Mouse (Mus musculus): ENCODE data around the gene Rpl35a. TPM values are rescaled to one million over a fixed set of nuclear protein-coding genes. Genes with fewer than 3 reads are reported as not detected.
A peak's percentile ranks its signal among the peaks of the same experiment; 100 is the strongest.
"Not testable (repeated sequence)": the region's sequence is repeated elsewhere in the genome, so short reads cannot be mapped to it uniquely, and the experiment has no call there.

The Rpl35a gene
- polyA plus RNA-seq, 1 experiment from 2014 or later = 412 TPM

DNA sequence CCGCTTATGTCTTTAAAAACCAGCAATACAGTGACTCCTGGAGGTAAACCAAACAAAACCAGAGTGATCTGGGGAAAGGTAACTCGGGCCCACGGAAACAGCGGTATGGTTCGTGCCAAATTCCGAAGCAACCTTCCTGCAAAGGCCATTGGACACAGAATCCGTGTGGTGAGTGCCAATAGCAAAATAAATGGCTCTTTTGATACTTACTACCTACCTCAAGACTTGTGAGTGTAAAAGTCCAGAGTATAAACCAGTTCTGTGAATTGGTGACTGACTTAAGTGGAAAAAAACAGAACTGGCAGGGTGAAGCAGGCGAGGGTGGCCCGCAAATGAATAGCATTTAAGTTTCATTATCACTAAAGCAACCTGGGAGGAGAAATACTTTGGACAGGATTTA is 2.4 kb downstream of the Rpl35a start:
- H3K9me3 ChIP-seq; H3K27ac ChIP-seq; H3K4me2 ChIP-seq; ATAC-seq (replicated peaks); H3K4me3 ChIP-seq; H3K27me3 ChIP-seq (replicated peaks); H3K9ac ChIP-seq: not testable (repeated sequence)
- H3K36me3 ChIP-seq (replicated peaks) = peaks cover 11% of the 10 kb centered on the region
- 92% methylated on average over 9 of the region's 9 CpGs for WGBS
- H3K4me1 ChIP-seq = peaks cover 44% of the 10 kb centered on the region

DNA sequence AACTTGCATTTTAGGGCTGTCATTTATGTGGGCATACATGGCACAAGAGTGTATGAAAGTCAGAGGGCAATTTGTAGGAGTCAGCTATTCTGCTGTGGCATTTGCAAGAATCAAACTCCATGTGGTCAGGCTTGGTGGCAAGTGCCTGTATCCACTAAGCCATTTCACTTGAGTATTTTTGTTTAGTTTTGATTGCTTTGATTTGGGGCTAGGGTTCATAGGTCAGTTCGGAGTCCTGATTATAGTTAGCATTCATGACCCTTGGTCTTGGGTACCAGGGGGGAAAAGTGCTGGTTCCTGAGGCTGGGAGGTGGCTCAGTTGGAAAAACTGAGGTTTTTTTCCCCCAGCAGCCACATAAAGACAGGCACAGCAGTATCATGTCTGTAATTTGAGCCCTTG is 3.2 kb downstream of the Rpl35a start:
- H3K9me3 ChIP-seq = no peaks in the 10 kb centered on the region
- peaks cover 49% of the 10 kb centered on the region for H3K4me1 ChIP-seq
- ATAC-seq (replicated peaks) = no peak
- no peak overlapping the region for H3K27ac ChIP-seq
- no peak overlapping the region for H3K9ac ChIP-seq
- H3K4me3 ChIP-seq = no peak overlapping the region
- H3K4me2 ChIP-seq = no peak overlapping the region
- no peaks in the 10 kb centered on the region for H3K27me3 ChIP-seq (replicated peaks)
- 97% methylated on average over 1 of the region's 1 CpGs for WGBS
- H3K36me3 ChIP-seq (replicated peaks) = peaks cover 11% of the 10 kb centered on the region

- H3K36me3 ChIP-seq (replicated peaks) = peaks cover 11% of the 10 kb centered on the region
- no peak overlapping the region for H3K27ac ChIP-seq
- no peak overlapping the region for H3K4me2 ChIP-seq
- ATAC-seq (replicated peaks) = no peak
- no peak overlapping the region for H3K4me3 ChIP-seq
- no peaks in the 10 kb centered on the region for H3K9me3 ChIP-seq
- H3K4me1 ChIP-seq = peaks cover 45% of the 10 kb centered on the region
- no peak overlapping the region for H3K9ac ChIP-seq
- 87% methylated on average over 2 of the region's 2 CpGs for WGBS
- H3K27me3 ChIP-seq (replicated peaks) = no peaks in the 10 kb centered on the region
Measured at GRCm38 (mm10) chr16:33060926-33061325, 4.7 kb downstream of the Rpl35a start.

GRCm38 (mm10) chr16:33061400-33061799 is 5.1 kb downstream of the Rpl35a start:
- WGBS = 54% methylated on average over 11 of the region's 11 CpGs
- H3K27me3 ChIP-seq (replicated peaks) = no peaks in the 10 kb centered on the region
- ATAC-seq (replicated peaks) = no peak
- H3K4me3 ChIP-seq = peak overlapping the region; percentile 66; the same call in 1 of the 2 replicates
- H3K4me1 ChIP-seq = peaks cover 45% of the 10 kb centered on the region
- peaks cover 11% of the 10 kb centered on the region for H3K36me3 ChIP-seq (replicated peaks)
- peak overlapping the region; percentile 81; the same call in 1 of the 2 replicates for H3K27ac ChIP-seq
- no peaks in the 10 kb centered on the region for H3K9me3 ChIP-seq
- no peak overlapping the region; the same call in 1 of the 2 replicates for H3K9ac ChIP-seq
- H3K4me2 ChIP-seq = peak overlapping the region; percentile 74

DNA sequence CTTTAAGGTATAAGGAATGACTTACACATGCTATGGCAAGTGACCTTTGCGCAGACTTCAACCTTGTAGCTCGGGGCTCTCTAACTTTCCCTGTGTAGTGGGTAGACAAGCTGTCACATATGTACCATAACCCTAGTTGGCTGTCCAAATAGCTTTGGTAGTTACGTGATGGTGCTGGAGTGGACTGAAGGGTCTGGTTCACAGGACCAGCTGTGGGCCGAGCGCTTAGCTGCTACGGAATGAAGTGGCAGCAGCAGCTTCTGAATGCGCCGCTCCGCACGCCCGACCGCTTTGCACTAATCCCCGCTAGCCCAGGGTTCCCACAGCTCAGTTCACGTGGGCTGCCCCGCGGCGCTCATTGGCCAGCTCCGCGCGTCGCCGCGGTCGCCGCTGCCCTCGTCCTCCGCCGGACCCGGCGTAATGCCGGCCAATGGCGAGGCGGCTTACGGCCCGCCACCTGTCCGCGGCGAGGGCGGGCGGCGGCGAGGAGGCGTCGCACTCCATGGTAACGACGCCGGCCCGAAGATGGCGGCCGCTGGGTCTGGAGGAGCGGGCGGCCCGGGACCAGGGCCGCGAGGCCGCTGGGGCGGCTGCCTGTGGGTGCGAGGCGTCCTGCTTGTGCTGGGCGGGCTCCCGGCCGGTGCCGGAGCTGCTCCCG is 5.9 kb downstream of the Rpl35a start, which contains the start of gene Lmln:
TSS of gene Lmln (plus strand) at position 498 of the 658 bp plus-strand sequence.
- peak within 1 kb of the TSS; percentile 81 for H3K27ac ChIP-seq
- H3K9me3 ChIP-seq = no peaks in the 10 kb centered on the region
- H3K4me2 ChIP-seq = peak within 1 kb of the TSS; percentile 74
- peak within 1 kb of the TSS; percentile 66 for H3K4me3 ChIP-seq
- WGBS = under 1% methylated on average over 62 of the region's 64 CpGs
- ATAC-seq (replicated peaks) = peak; percentile 98
- peaks cover 11% of the 10 kb centered on the region for H3K36me3 ChIP-seq (replicated peaks)
- peak within 1 kb of the TSS; percentile 75 for H3K9ac ChIP-seq
- H3K27me3 ChIP-seq (replicated peaks) = no peaks in the 10 kb centered on the region
- peaks cover 45% of the 10 kb centered on the region for H3K4me1 ChIP-seq

GRCm38 (mm10) chr16:33062682-33063131 is 6.5 kb downstream of the Rpl35a start:
- no peaks in the 10 kb centered on the region for H3K27me3 ChIP-seq (replicated peaks)
- H3K9ac ChIP-seq = peak overlapping the region; percentile 75
- no peaks in the 10 kb centered on the region for H3K9me3 ChIP-seq
- peaks cover 11% of the 10 kb centered on the region for H3K36me3 ChIP-seq (replicated peaks)
- H3K4me3 ChIP-seq = peak overlapping the region; percentile 66
- ATAC-seq (replicated peaks) = peak; percentile 62
- H3K4me2 ChIP-seq = peak overlapping the region; percentile 74
- WGBS = under 1% methylated on average over 34 of the region's 35 CpGs
- peaks cover 40% of the 10 kb centered on the region for H3K4me1 ChIP-seq
- peak overlapping the region; percentile 81 for H3K27ac ChIP-seq

GRCm38 (mm10) chr16:33063267-33063666 is 7.0 kb downstream of the Rpl35a start:
- peaks cover 34% of the 10 kb centered on the region for H3K4me1 ChIP-seq
- 0 out of 2 replicates have a peak overlapping the region, but pooled peaks have one; percentile 81 for H3K27ac ChIP-seq
- H3K9ac ChIP-seq = peak overlapping the region; percentile 75
- ATAC-seq (replicated peaks) = no peak
- H3K27me3 ChIP-seq (replicated peaks) = no peaks in the 10 kb centered on the region
- H3K4me2 ChIP-seq = peak overlapping the region; percentile 74
- WGBS = 18% methylated on average over 7 of the region's 7 CpGs
- peaks cover 11% of the 10 kb centered on the region for H3K36me3 ChIP-seq (replicated peaks)
- H3K4me3 ChIP-seq = peak overlapping the region; percentile 66
- no peaks in the 10 kb centered on the region for H3K9me3 ChIP-seq

- Histone ChIP-seq H3K4me2 (no peak overlapping the region), H3K4me1 (peaks cover 23% of the 10 kb centered on the region), H3K9me3 (no peaks in the 10 kb centered on the region), H3K27ac (no peak overlapping the region), H3K9ac (no peak overlapping the region), H3K36me3 (replicated peaks) (peaks cover 4% of the 10 kb centered on the region), H3K4me3 (no peak overlapping the region), H3K27me3 (replicated peaks) (no peaks in the 10 kb centered on the region)
- ATAC-seq (replicated peaks) = no peak
- 65% methylated on average over 9 of the region's 9 CpGs for WGBS
Measured at GRCm38 (mm10) chr16:33064636-33065035, 8.4 kb downstream of the Rpl35a start.

DNA sequence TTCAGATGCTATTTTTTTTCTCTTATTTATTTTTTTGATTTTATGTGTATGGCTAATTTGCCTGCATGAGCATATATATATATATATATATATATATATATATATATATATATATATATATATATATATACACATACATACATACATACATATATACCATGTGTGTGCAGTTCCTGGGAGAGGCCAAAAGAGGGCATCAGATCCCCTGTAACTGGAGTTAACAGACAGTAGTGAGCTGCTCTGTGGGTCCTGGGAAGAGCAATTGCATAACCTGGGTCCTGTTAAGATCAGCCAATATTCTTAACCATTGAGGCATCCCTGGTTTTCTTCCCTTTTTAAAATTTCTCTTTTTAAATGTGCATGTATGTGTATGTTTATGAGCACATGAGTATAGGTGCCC is 14.7 kb downstream of the Rpl35a start:
- H3K36me3 ChIP-seq (replicated peaks) = peaks cover 10% of the 10 kb centered on the region; the same call in 1 of the 2 replicates

DNA sequence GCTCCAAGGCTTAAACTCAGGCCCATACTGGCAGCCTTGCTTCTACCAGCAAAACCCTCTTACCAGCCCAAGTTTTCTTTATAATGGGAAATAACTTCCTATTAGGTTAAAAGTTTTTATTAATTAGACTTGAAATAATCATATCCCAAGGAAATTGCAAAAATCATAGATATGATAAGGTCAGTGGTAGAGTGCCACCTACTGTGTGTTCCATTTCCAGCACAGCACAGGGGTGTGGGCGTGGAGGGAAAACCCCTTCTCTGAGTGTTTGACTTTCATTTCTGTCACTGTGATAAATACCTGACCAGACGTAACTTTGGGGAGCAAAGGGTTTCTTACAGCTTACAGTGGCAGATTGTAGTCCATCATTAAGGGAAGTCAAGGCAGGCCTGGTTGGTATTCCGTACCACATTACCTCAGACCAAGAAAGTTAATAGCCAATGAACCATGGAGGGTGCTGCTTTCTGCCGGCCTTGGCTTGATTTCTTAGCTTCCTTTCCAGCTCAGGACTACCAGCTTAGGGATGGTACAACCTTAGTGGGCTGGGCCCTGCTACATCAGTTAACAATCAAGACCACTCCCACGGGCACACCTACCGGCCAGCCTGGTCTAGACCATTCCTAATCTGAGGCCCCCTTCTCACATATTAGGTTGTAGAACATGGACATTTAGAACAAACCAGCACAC is 16.8 kb downstream of the Rpl35a start:
- ATAC-seq (replicated peaks) = no peak
- Histone ChIP-seq H3K27me3 (replicated peaks) (no peaks in the 10 kb centered on the region), H3K9ac (no peak overlapping the region), H3K36me3 (replicated peaks) (peaks cover 10% of the 10 kb centered on the region; the same call in 1 of the 2 replicates), H3K4me1 (no peaks in the 10 kb centered on the region), H3K4me2 (no peak overlapping the region), H3K4me3 (no peak overlapping the region), H3K27ac (no peak overlapping the region), H3K9me3 (no peaks in the 10 kb centered on the region)
- WGBS = 93% methylated on average over 6 of the region's 6 CpGs

More for the DNA sequence above, 14.7 kb downstream of the Rpl35a start:
- ATAC-seq (replicated peaks) = no peak
- Histone ChIP-seq H3K4me3 (no peak overlapping the region), H3K9ac (no peak overlapping the region), H3K4me1 (no peaks in the 10 kb centered on the region), H3K9me3 (no peaks in the 10 kb centered on the region), H3K4me2 (no peak overlapping the region), H3K27me3 (replicated peaks) (no peaks in the 10 kb centered on the region), H3K27ac (no peak overlapping the region)

GRCm38 (mm10) chr16:33074967-33075366 is 18.7 kb downstream of the Rpl35a start:
- H3K9me3 ChIP-seq = no peaks in the 10 kb centered on the region
- H3K4me2 ChIP-seq = no peak overlapping the region
- 89% methylated on average over 5 of the region's 5 CpGs for WGBS
- no peak overlapping the region for H3K27ac ChIP-seq
- no peak overlapping the region for H3K4me3 ChIP-seq
- no peak for ATAC-seq (replicated peaks)
- H3K27me3 ChIP-seq (replicated peaks) = no peaks in the 10 kb centered on the region
- no peaks in the 10 kb centered on the region for H3K4me1 ChIP-seq
- H3K36me3 ChIP-seq (replicated peaks) = 0 out of 2 replicates have a peak, but pooled peaks cover 10% of the 10 kb centered on the region
- H3K9ac ChIP-seq = no peak overlapping the region

- Histone ChIP-seq H3K36me3 (replicated peaks) (peaks cover 11% of the 10 kb centered on the region; the same call in 1 of the 2 replicates), H3K9ac (no peak overlapping the region)
- WGBS = 80% methylated on average over 6 of the region's 6 CpGs
Measured at GRCm38 (mm10) chr16:33076078-33076477, 19.8 kb downstream of the Rpl35a start.

More at GRCm38 (mm10) chr16:33076078-33076477, 19.8 kb downstream of the Rpl35a start:
- no peak for ATAC-seq (replicated peaks)
- Histone ChIP-seq H3K9me3 (no peaks in the 10 kb centered on the region), H3K27me3 (replicated peaks) (no peaks in the 10 kb centered on the region), H3K4me1 (no peaks in the 10 kb centered on the region), H3K4me2 (no peak overlapping the region), H3K4me3 (no peak overlapping the region), H3K27ac (no peak overlapping the region)
